Mouse (Mus musculus) gonadal fat pad, adult 2 months (tissue): ENCODE results near the gene Pdss2. TPM values are rescaled to one million over a fixed set of nuclear protein-coding genes. Genes with fewer than 3 reads are reported as not detected.

Experiments used
- DNase-seq: peaks from one replicate; pipeline ENCODE4 v3.0.0-alpha.2; 2012; ENCODE audit warnings: low read depth
- polyA plus RNA-seq: library from polyadenylated mRNA; depleted of rRNA; stranded (reverse); fragments of >200 nt; gene quantifications from 2 replicates; pipeline ENCODE4 v1.2.3, GENCODE M21; 2012; rRNA removed

The Pdss2 gene
- polyA plus RNA-seq, 1 experiment: 7.2 TPM

DNA sequence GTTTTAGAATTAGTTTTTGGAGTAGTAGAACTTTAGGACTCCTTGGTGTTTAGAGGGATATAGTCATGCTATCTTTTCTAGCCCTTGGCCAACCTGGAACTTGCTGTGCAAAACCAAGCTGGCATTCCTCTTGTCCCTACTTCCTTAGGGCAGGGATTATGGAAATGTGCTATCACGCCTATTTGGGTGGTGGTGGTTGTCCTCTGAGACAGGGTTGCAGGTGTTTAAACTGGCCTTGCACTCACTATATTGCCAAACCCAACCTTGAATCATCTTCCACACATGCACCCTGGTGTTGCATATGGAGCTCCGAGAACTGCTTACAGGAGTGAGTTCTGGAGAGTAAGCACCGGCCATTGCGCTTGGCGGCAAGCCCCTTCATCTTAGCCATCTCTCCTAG is 260.7 kb downstream of the Pdss2 start:
- peak; percentile 74 for DNase-seq

DNA sequence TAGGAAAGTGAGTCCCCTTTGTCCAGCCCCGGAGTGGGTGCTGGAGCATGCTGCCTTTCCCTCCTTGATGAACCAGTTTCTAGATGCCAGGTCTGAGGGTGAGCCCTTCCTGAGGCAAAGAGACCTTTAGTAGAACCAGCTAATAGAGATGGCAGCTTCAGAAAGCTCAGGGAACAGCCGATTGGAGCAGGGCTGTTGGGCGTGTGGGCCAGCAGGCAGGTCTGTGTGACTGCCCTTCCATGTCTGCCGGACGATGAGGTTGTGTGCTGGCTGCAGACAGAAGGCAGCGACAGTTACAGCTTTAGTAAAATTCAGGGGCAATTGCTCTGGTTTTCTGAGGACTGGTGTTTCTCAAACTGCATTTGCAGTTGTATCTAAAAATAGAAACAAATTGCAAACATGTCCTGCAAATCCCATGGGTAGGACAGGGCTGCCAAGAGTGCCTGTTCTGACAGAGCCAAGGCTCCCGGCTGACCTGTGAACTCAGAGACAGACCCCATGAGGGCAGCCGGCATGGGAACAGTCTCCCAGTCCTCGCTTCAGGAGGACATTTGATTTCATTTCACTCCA is 262.2 kb downstream of the Pdss2 start:
- no peak for DNase-seq

GRCm38 (mm10) chr10:43485751-43486268 is 264.5 kb downstream of the Pdss2 start:
- DNase-seq: no peak

DNA sequence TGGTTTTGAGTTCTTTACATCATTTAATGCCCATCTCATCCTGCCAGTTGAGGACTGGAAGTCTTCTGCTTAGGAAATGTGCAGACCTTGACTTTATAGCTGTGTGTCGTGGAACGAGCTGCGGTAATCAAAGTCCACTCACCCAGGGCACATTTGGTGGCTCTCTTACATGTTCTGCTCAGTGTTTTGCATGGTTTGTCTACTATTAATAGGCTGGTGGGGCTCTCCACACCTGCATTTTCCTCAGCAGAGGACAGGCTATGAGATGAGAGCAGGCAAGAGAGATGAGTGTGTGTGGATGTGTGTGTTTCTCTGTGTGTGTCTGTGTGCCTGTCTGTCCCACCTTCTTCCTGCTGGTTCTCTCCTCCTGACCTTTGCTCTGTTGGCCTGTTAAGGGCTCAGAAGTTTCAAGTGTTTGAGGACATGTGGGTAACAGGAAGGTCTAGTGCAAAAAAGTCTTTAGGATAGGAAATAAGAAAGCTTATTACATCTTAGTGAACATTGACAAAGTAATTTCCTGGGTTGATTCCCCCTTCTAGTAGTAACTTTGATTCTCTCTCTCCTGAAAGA is 266.2 kb downstream of the Pdss2 start:
- DNase-seq: no peak

DNA sequence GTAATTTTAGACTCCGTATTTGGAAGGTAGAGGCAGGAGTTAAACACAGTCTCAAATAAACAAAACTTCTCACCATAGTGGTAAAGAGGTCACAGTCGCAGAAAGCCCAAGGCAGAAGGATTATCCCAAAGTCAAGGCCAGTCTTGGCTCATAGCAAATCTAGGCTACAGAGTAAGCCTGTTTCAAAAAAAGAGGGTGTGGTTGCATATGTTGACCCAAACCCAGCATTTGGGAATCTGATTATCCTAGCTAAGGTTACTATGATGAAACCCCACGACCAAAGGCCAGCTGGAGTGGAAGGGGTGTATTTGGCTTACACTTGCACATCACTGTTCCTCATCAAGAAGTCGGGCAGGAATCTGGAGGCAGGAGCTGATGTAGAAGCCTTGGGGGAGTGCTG is 267.0 kb downstream of the Pdss2 start:
- DNase-seq: peak; percentile 61

DNA sequence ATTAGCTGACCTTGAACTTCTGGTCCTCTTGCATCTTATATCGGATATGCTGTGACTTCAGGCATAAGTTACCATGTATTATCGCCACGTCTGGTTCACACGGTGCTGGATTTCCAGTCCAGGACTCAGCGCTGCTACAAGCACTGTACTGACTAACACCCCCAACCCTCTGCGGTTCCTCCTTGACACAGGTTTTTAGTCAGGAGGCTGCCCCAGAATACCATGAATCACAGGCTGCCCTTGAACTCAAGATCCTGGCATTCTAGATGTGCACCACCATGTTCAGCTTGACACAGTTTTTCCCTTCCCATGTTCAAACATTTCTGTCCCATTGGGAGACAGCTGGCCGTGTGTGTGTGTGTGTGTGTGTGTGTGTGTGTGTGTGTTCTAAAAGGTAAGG is 267.9 kb downstream of the Pdss2 start:
- no peak for DNase-seq

GRCm38 (mm10) chr10:43489550-43489949 is 268.3 kb downstream of the Pdss2 start:
- peak; percentile 62 for DNase-seq

GRCm38 (mm10) chr10:43490034-43490433 is 268.7 kb downstream of the Pdss2 start:
- DNase-seq: no peak

DNA sequence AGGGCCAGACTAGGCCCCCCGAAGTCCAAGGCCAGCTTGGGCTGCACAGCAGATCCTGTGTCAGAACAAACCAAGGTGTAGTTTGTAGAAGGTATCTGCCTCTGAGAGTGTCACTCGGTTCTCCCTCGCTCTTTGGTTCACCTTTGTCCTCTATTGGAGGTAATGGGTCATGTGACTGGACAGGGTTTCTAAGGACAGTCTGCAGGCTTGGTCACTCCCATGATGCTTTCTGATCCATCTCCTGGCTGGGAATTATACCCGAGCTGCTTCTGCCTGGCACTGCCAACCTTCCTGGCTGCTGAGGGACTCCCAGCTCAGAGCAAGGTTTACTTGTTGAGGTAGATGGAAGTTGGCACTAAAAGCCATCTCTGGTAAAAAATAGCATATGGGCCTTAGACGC is 269.6 kb downstream of the Pdss2 start:
- DNase-seq: no peak

- no peak for DNase-seq
Observed at GRCm38 (mm10) chr10:43502599-43502998, 281.3 kb downstream of the Pdss2 start.

DNA sequence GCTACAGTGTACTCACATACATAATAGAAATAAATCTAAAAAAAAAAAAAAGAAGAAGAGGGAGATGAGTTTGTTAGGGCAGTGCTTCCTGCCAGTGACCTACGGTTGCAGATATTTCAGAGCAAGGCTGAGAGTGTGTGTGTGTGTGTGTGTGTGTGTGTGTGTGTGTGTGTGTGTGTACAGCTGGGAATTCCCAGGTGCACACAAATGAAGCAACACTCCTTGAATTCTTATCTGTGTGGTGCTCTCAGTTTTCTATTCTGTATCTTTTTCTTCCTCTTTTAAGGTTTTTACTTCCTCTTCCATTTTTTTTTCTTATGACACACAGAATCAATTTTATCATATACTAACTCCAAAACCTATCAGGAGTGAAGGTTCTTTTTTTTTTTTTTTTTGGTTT is 283.0 kb downstream of the Pdss2 start:
- DNase-seq: no peak

DNA sequence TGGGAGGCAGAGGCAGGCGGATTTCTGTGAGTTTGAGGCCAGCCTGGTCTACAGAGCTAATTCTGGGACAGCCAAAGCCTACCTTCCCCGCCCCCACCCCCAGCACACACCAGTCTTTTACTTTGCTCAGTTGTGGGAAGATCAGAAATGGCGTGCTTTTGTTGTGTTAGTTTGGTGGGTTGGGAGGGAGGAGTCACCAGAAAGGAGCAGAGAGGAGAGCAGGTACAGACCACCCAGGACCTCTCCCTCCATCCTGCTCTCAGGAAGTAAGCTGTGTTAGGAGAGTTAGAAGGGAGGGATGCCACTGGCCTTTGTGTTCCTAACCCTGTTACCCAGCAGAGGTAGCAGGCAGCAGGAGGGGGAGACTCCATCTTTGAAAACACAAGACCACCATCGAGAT is 285.8 kb downstream of the Pdss2 start:
- DNase-seq: no peak

- no peak for DNase-seq
Observed at GRCm38 (mm10) chr10:43509228-43509627, 287.9 kb downstream of the Pdss2 start.

DNA sequence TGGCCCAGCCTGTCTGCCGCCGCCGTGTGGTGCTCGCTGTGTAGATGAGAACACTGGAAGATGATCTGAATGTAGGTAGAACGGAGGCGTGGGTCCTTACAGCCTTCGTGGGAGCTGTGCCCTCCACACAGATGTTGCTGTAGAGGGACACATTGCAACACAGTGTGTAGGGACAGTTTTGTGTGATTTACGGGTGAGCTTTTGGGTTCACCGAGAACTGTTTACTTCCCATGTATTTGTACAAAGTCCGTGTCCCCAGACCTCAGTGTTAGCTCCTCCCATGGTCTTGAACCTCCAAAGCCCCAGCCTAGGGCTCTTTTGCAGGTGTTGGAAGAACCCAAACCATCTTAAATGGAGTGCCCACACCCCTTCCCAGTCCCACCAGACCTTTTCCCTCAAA is 291.7 kb downstream of the Pdss2 start:
- DNase-seq: no peak

Other genes starting within 250 kb of the Pdss2 start
- gene Sobp, start 47.0 kb upstream of the Pdss2 start, polyA plus RNA-seq: 0.35 and 0.67 TPM in 2 replicates
- 0.26 and 0.32 TPM in 2 replicates for gene 9030612E09Rik, start 46.8 kb upstream of the Pdss2 start, polyA plus RNA-seq